Mouse (Mus musculus) megakaryocyte, embryonic 14.5 days (primary cell): ENCODE data around the gene 9230104L09Rik.

ENCODE experiments used
- FLI1 ChIP-seq: IDR thresholded peaks from 2 replicates; pipeline ENCODE4 v1.6.1; 2012; ENCODE audit warnings: low read length, inconsistent platforms, mixed read lengths
- GATA1 ChIP-seq: IDR thresholded peaks from 3 replicates; pipeline ENCODE4 v1.6.1; 2012; ENCODE audit warnings: mixed read lengths, low read length, inconsistent platforms, borderline replicate concordance

GRCm38 (mm10) chr2:148872860-148873259, 8.0 kb upstream of the 9230104L09Rik start:
- no peak for TF ChIP-seq GATA1
- no peak for TF ChIP-seq FLI1
